Mouse (Mus musculus) midbrain, postnatal 0 days (tissue): ENCODE data around the gene Arl3. TPM values are rescaled to one million over a fixed set of nuclear protein-coding genes. Genes with fewer than 3 reads are reported as not detected.
A peak's percentile ranks its signal among the peaks of the same experiment; 100 is the strongest.

Experiments used
- ATAC-seq: fragments of 200-750 bp; cut with Nextera tagmentation; 2 replicates; pipeline ENCODE4 v1.8.0; 2017; ENCODE audit warnings: moderate number of reproducible peaks, mild to moderate bottlenecking, moderate TSS enrichment, moderate library complexity; ENCODE audit not compliant: low FRiP score
- DNase-seq: peaks from one replicate; pipeline ENCODE4 v3.0.0-alpha.2; 2015; ENCODE audit warnings: low spot score
- H3K27ac ChIP-seq: fragments of 300-500 bp; sonication (generic); 2 replicates; pipeline ENCODE4 v1.5.1; 2014; ENCODE audit warnings: low read depth, mild to moderate bottlenecking, low read length, mixed read lengths
- H3K27me3 ChIP-seq: fragments of 300-500 bp; sonication (generic); 2 replicates; pipeline ENCODE4 v1.6.1; 2014; ENCODE audit warnings: low read length, control low read depth, mixed read lengths; ENCODE audit not compliant: insufficient read depth
- H3K36me3 ChIP-seq: fragments of 300-500 bp; sonication (generic); 2 replicates; pipeline ENCODE4 v1.6.1; 2014; ENCODE audit warnings: low read length, control low read depth, mixed read lengths; ENCODE audit not compliant: insufficient read depth
- H3K4me1 ChIP-seq: fragments of 300-500 bp; sonication (generic); 2 replicates; pipeline ENCODE4 v1.6.1; 2014; ENCODE audit warnings: mild to moderate bottlenecking, control low read depth, antibody characterized with exemption, low read length, mixed read lengths; ENCODE audit not compliant: insufficient read depth
- H3K4me2 ChIP-seq: fragments of 300-500 bp; sonication (generic); 2 replicates; pipeline ENCODE4 v1.6.1; 2014; ENCODE audit warnings: low read depth, mild to moderate bottlenecking, low read length, mixed read lengths; ENCODE audit not compliant: poor library complexity, severe bottlenecking
- H3K4me3 ChIP-seq: fragments of 300-500 bp; sonication (generic); 2 replicates; pipeline ENCODE4 v1.5.1; 2014; ENCODE audit warnings: low read depth, mild to moderate bottlenecking, low read length, moderate library complexity
- H3K9ac ChIP-seq: fragments of 300-500 bp; sonication (generic); replicated peaks from 2 replicates; pipeline ENCODE4 v1.6.1; 2014; ENCODE audit warnings: mild to moderate bottlenecking, low read length, moderate library complexity, mixed read lengths; ENCODE audit not compliant: poor library complexity, severe bottlenecking
- H3K9me3 ChIP-seq: fragments of 300-500 bp; sonication (generic); 2 replicates; pipeline ENCODE4 v1.6.1; 2016; ENCODE audit warnings: low read length, control low read depth
- CTCF ChIP-seq: IDR thresholded peaks from 2 replicates; pipeline ENCODE4 v1.5.1; 2016; ENCODE audit warnings: antibody characterized with exemption, mild to moderate bottlenecking
- WGBS: fragments of 180-500 bp; shearing (Covaris S2); extraction: QIAGEN DNeasy Blood & Tissue Kit; methylation state at CpG from one replicate; pipeline ENCODE4 v1.1.7; 2014; 5-methylcytosine and 5-hydroxymethylcytosine counted together
- polyA plus RNA-seq: library from polyadenylated mRNA; unstranded; fragments of >200 nt; fragmentation: Nextera tagmentation; extraction: Ambion mirVana; gene quantifications from 2 replicates; pipeline ENCODE4 v1.2.1, GENCODE M21; 2015
- total RNA-seq: library from RNA; depleted of rRNA; stranded (reverse); fragments of >200 nt; gene quantifications from 2 replicates; pipeline ENCODE4 v1.2.3, GENCODE M21; 2014

The Arl3 gene
- total and polyA plus RNA-seq, 2 experiments from 2014 or later, result 109 to 194 TPM

GRCm38 (mm10) chr19:46505646-46506371 lies 67.2 kb downstream of the Arl3 start:
- ATAC-seq, result no peak
- no peak overlapping the region for H3K27ac ChIP-seq

GRCm38 (mm10) chr19:46504822-46505417 lies 68.1 kb downstream of the Arl3 start:
- peak overlapping the region; percentile 99 for H3K4me3 ChIP-seq
- no peaks in the 10 kb centered on the region; the same call in 1 of the 2 replicates for H3K36me3 ChIP-seq
- H3K27ac ChIP-seq, result peak overlapping the region; percentile 100; the same call in 1 of the 2 replicates
- H3K4me2 ChIP-seq, result peak overlapping the region; percentile 98
- ATAC-seq (no peak), DNase-seq (no peak)
- peak overlapping the region; percentile 97 for H3K9ac ChIP-seq
- TF ChIP-seq CTCF, result no peak
- no peaks in the 10 kb centered on the region for H3K27me3 ChIP-seq
- no peaks in the 10 kb centered on the region for H3K9me3 ChIP-seq
- H3K4me1 ChIP-seq, result peaks cover 36% of the 10 kb centered on the region
- 27% methylated on average over 9 of the region's 9 CpGs for WGBS

More at GRCm38 (mm10) chr19:46505646-46506371, 67.2 kb downstream of the Arl3 start:
- Histone ChIP-seq H3K27me3 (no peaks in the 10 kb centered on the region), H3K4me2 (peak overlapping the region; percentile 98), H3K9ac (peak overlapping the region; percentile 97; the same call in 1 of the 2 replicates), H3K9me3 (no peaks in the 10 kb centered on the region), H3K4me1 (peaks cover 36% of the 10 kb centered on the region), H3K4me3 (peak overlapping the region; percentile 99; the same call in 1 of the 2 replicates), H3K36me3 (no peaks in the 10 kb centered on the region; the same call in 1 of the 2 replicates)
- 56% methylated on average over 8 of the region's 8 CpGs for WGBS
- TF ChIP-seq CTCF, result no peak
- DNase-seq, result no peak

GRCm38 (mm10) chr19:46504085-46504552 lies 68.9 kb downstream of the Arl3 start:
- no peak for ATAC-seq
- DNase-seq, result no peak

GRCm38 (mm10) chr19:46503351-46504084 lies 69.5 kb downstream of the Arl3 start:
- H3K27me3 ChIP-seq, result no peaks in the 10 kb centered on the region
- peak overlapping the region; percentile 99 for H3K4me3 ChIP-seq
- H3K9me3 ChIP-seq, result no peaks in the 10 kb centered on the region
- peak overlapping the region; percentile 100 for H3K27ac ChIP-seq
- WGBS, result under 1% methylated on average over 21 of the region's 21 CpGs
- DNase-seq (peak; percentile 60), ATAC-seq (no peak)
- H3K4me1 ChIP-seq, result peaks cover 30% of the 10 kb centered on the region
- peak overlapping the region; percentile 97 for H3K9ac ChIP-seq
- TF ChIP-seq CTCF, result no peak
- peak overlapping the region; percentile 98 for H3K4me2 ChIP-seq
- H3K36me3 ChIP-seq, result no peaks in the 10 kb centered on the region; the same call in 1 of the 2 replicates

More at GRCm38 (mm10) chr19:46504085-46504552, 68.9 kb downstream of the Arl3 start:
- Histone ChIP-seq H3K27me3 (no peaks in the 10 kb centered on the region), H3K36me3 (no peaks in the 10 kb centered on the region; the same call in 1 of the 2 replicates), H3K4me3 (peak overlapping the region; percentile 99), H3K4me1 (peaks cover 35% of the 10 kb centered on the region), H3K4me2 (peak overlapping the region; percentile 98), H3K9me3 (no peaks in the 10 kb centered on the region), H3K9ac (peak overlapping the region; percentile 97), H3K27ac (peak overlapping the region; percentile 100)
- WGBS, result 0% methylated on average over 4 of the region's 4 CpGs
- peak; percentile 42 for TF ChIP-seq CTCF

DNA sequence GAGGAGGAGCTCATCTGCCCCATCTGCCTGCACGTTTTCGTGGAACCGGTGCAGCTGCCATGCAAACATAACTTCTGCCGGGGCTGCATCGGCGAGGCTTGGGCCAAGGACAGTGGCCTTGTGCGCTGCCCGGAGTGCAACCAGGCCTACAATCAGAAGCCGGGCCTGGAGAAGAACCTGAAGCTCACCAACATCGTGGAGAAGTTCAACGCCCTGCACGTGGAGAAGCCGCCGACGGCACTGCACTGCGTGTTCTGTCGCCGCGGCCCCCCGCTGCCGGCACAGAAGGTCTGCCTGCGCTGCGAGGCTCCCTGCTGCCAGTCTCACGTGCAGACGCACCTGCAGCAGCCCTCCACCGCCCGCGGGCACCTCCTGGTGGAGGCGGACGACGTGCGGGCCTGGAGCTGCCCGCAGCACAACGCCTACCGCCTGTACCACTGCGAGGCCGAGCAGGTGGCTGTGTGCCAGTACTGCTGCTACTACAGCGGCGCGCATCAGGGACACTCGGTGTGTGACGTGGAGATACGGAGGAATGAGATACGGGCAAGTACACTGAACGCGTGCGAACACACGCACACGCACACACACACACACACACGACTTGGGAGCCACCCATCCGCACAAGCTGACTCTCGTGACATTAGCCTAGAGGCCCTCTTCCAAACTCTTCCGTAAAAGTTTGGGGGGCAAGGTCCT lies 70.4 kb downstream of the Arl3 start:
- Histone ChIP-seq H3K27ac (peak overlapping the region; percentile 100), H3K9ac (peak overlapping the region; percentile 97), H3K4me1 (peaks cover 27% of the 10 kb centered on the region), H3K4me3 (peak overlapping the region; percentile 99), H3K27me3 (no peaks in the 10 kb centered on the region), H3K9me3 (no peaks in the 10 kb centered on the region), H3K36me3 (no peaks in the 10 kb centered on the region), H3K4me2 (peak overlapping the region; percentile 98)
- TF ChIP-seq CTCF, result peak; percentile 69
- DNase-seq (peak; percentile 82), ATAC-seq (no peak)
- WGBS, result under 1% methylated on average over 53 of the region's 53 CpGs
